Mouse (Mus musculus): ENCODE data around the gene Mtm1.

DNA sequence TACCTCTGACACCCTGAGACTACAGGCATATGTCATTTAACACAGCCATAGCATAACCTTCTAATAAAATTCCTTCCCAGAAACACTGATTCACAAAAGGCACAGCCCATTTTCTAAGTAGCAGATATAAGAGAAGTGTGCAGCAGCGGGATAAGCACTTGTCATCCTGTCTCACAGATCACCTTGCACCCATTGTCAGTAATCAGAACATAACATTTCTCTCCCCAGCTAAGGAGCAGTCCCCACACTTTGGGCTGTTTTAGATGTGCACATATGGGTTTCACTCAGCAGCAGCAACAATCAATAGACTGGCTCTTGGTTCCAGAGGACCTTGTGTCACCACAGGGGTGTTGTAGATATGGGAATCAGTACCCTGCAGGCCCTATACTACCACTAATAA is 45.9 kb downstream of the Mtm1 start:
- TF ChIP-seq EP300 (IDR thresholded peaks at IDR 0.05; ENCODE audit: insufficient read depth, low read depth, low read length): no peak
- TF ChIP-seq POLR2A (IDR thresholded peaks at IDR 0.05; ENCODE audit: insufficient read depth, low read depth, low read length): no peak
- no peak for TF ChIP-seq CTCF (IDR thresholded peaks at IDR 0.05)
